Mouse (Mus musculus): ENCODE measurements at regions not wholly inside any gene's neighbourhood (a gene's known extent, or its start where the extent isn't known, plus 50 kb on each side); places are given as distances from the start of the nearest gene placed in this dataset.
"Not testable (repeated sequence)": the region's sequence is repeated elsewhere in the genome, so short reads cannot be mapped to it uniquely, and the experiment has no call there.

- DNase-seq (ENCODE audit: low spot score in 2 of 2), result no peak
Measured at GRCm38 (mm10) chr10:7390239-7391091, 83.0 kb downstream of the Ulbp1 start.

- DNase-seq (ENCODE audit: low spot score in 2 of 2), result not testable (repeated sequence)
Measured at GRCm38 (mm10) chr10:7358791-7359190, 114.6 kb downstream of the Ulbp1 start.

- DNase-seq (ENCODE audit: low spot score in 2 of 2), result not testable (repeated sequence)
Measured at GRCm38 (mm10) chr10:7344290-7344689, 129.1 kb downstream of the Ulbp1 start.

GRCm38 (mm10) chr10:7343736-7344135 lies 129.7 kb downstream of the Ulbp1 start:
- not testable (repeated sequence) for DNase-seq (ENCODE audit: low spot score in 2 of 2)

GRCm38 (mm10) chr10:7333077-7333747 lies 121.2 kb upstream of the Cnksr3 start:
- DNase-seq (ENCODE audit: low spot score in 2 of 2), result peak; percentile 31 to 60

- DNase-seq (ENCODE audit: low spot score in 2 of 2), result no peak
Measured at GRCm38 (mm10) chr10:7328262-7328661, 116.2 kb upstream of the Cnksr3 start.

GRCm38 (mm10) chr10:7327046-7327445 lies 115.0 kb upstream of the Cnksr3 start:
- DNase-seq (ENCODE audit: low spot score in 2 of 2), result not testable (repeated sequence)

GRCm38 (mm10) chr10:7325074-7325473 lies 113.0 kb upstream of the Cnksr3 start:
- no peak for DNase-seq (ENCODE audit: low spot score in 2 of 2)

GRCm38 (mm10) chr10:7323258-7323657 lies 111.2 kb upstream of the Cnksr3 start:
- no peak for DNase-seq (ENCODE audit: low spot score in 2 of 2)

- no peak for DNase-seq (ENCODE audit: low spot score in 2 of 2)
Measured at GRCm38 (mm10) chr10:7309927-7310326, 97.9 kb upstream of the Cnksr3 start.

- DNase-seq (ENCODE audit: low spot score in 2 of 2), result not testable (repeated sequence)
Measured at GRCm38 (mm10) chr10:7305881-7306280, 93.8 kb upstream of the Cnksr3 start.

GRCm38 (mm10) chr10:7298377-7298776 lies 86.3 kb upstream of the Cnksr3 start:
- no peak for DNase-seq (ENCODE audit: low spot score in 2 of 2)

- DNase-seq (ENCODE audit: low spot score in 2 of 2), result no peak
Measured at GRCm38 (mm10) chr10:7295921-7296320, 83.9 kb upstream of the Cnksr3 start.

- DNase-seq (ENCODE audit: low spot score in 2 of 2), result no peak
Measured at GRCm38 (mm10) chr10:7293203-7293602, 81.2 kb upstream of the Cnksr3 start.

GRCm38 (mm10) chr10:7289773-7290411 lies 77.9 kb upstream of the Cnksr3 start:
- DNase-seq (ENCODE audit: low spot score in 2 of 2), result no peak

- DNase-seq (ENCODE audit: low spot score in 2 of 2), result no peak
Measured at GRCm38 (mm10) chr10:7285112-7285905, 73.3 kb upstream of the Cnksr3 start.

GRCm38 (mm10) chr10:7280429-7280828 lies 68.4 kb upstream of the Cnksr3 start:
- DNase-seq (ENCODE audit: low spot score in 2 of 2), result no peak

GRCm38 (mm10) chr10:7278820-7279219 lies 66.8 kb upstream of the Cnksr3 start:
- no peak for DNase-seq (ENCODE audit: low spot score in 2 of 2)

GRCm38 (mm10) chr10:7275357-7275756 lies 63.3 kb upstream of the Cnksr3 start:
- DNase-seq (ENCODE audit: low spot score in 2 of 2), result no peak

GRCm38 (mm10) chr10:7274422-7274821 lies 62.4 kb upstream of the Cnksr3 start:
- DNase-seq (ENCODE audit: low spot score in 2 of 2), result no peak

- DNase-seq (ENCODE audit: low spot score in 2 of 2), result no peak
Measured at GRCm38 (mm10) chr10:7271156-7271555, 59.1 kb upstream of the Cnksr3 start.
